ENCODE assay signal across 8 mouse cellular contexts in genomic region chr2:91361068-91361528, GRCm38 (mm10).
DNase-seq lines count a peak whose midpoint lies in the region; TF ChIP-seq lines count a peak whose summit lies in the region.

No protein-coding gene starts in this region.

- peak overlapping the region; percentile 39; the same call in 1 of the 2 replicates for H3K27ac ChIP-seq in layer of hippocampus, adult 2 months
- H3K27ac ChIP-seq in bone marrow macrophage, adult 2 months (ENCODE audit: insufficient read depth, low read depth, low read length): peak overlapping the region; percentile 50
- H3K27ac ChIP-seq in left cerebral cortex, adult 2 months: no peak overlapping the region

- H3K4me1 ChIP-seq in bone marrow macrophage, adult 2 months (ENCODE audit: control insufficient read depth, insufficient read depth, low read length): peaks cover 13% of the 10 kb centered on the region

- DNase-seq in layer of hippocampus, adult 2 months (ENCODE audit: low spot score in 2 of 2): no peak
- no peak for DNase-seq in layer of hippocampus, adult 9-10 months (ENCODE audit: low spot score)
- peak; percentile 41 to 52 for DNase-seq in heart, postnatal 10 days
- DNase-seq in lung, postnatal 36 days: peak; percentile 80
- DNase-seq in thymus, postnatal 14 days: no peak
- DNase-seq in left cerebral cortex, adult 2 months (ENCODE audit: extremely low spot score in 1 of 2, low spot score in 2 of 2): no peak
- no peak for DNase-seq in layer of hippocampus, adult 9-11 months

- intact Hi-C loops in heart, postnatal 10 days (cut with DNase I): no loop called here
- intact Hi-C loops in left cerebral cortex, adult 2 months (cut with DNase I): no loop called here

- no peak overlapping the region for H3K4me3 ChIP-seq in layer of hippocampus, adult 2 months
- H3K4me3 ChIP-seq in bone marrow macrophage, adult 2 months (ENCODE audit: insufficient read depth, low read length): no peak overlapping the region
- no peak overlapping the region for H3K4me3 ChIP-seq in left cerebral cortex, adult 2 months

- no peak for TF ChIP-seq POLR2A in bone marrow macrophage, adult 2 months (IDR thresholded peaks at IDR 0.05; ENCODE audit: borderline replicate concordance, low read depth, low read length)

- TF ChIP-seq CTCF in layer of hippocampus, adult 2 months (conservative IDR thresholded peaks at IDR 0.05): no peak
- no peak for TF ChIP-seq CTCF in bone marrow macrophage, adult 2 months (IDR thresholded peaks at IDR 0.05; ENCODE audit: low read depth, low read length)
- no peak for TF ChIP-seq CTCF in left cerebral cortex, adult 2 months (IDR thresholded peaks at IDR 0.05)

Comparison
In these comparisons a context has a peak if more than half of its experiments do, and no peak if none do; other contexts are left out.
1. DNase-seq: peak in heart, postnatal 10 days (2 of 2) and lung, postnatal 36 days (single experiment); none in layer of hippocampus, adult 2 months (0 of 2), layer of hippocampus, adult 9-10 months (single experiment), thymus, postnatal 14 days (single experiment), left cerebral cortex, adult 2 months (0 of 2) and layer of hippocampus, adult 9-11 months (single experiment).